Mouse (Mus musculus) right cerebral cortex, adult 18-20 months (tissue): ENCODE results near the gene Cenpx.
"Not testable (repeated sequence)": the region's sequence is repeated elsewhere in the genome, so short reads cannot be mapped to it uniquely, and the experiment has no call there.

Experiments used
- DNase-seq: peaks from one replicate; pipeline ENCODE4 v3.0.0; 2022; ENCODE audit warnings: mixed read lengths

Cenpx gene

GRCm38 (mm10) chr11:120713580-120714518 lies at the start of gene Cenpx, which contains the start of gene Lrrc45:
Gene Cenpx (minus strand): TSS chr11:120713738.
Gene Lrrc45 (plus strand): TSS chr11:120713925.
- peak; percentile 99 for DNase-seq

GRCm38 (mm10) chr11:120762672-120763041 lies 49.1 kb upstream of the Cenpx start, which contains the start of gene Hmga1b:
Gene Hmga1b (plus strand): TSS chr11:120762794.
- not testable (repeated sequence) for DNase-seq

- no peak for DNase-seq
Observed at GRCm38 (mm10) chr11:120761811-120762671, 48.5 kb upstream of the Cenpx start.

DNA sequence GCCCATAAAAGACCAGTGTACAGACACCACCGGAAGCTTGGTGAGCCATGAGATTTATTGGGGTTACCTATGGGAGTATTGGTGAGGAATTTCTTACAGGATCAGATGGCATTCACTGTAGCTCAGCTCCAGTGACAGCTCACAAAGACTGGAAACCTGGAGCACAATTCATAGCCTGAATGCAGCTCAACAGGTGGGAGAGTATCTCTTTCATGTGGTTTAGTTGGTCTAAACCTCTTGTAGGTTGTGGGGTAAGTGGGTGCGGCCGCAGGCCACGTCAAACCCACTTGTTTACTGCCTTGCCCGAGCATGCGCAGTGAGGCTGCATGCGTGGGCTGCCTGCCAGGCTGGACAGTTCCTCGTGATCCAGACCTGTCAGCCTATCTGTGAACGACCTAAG lies 46.7 kb upstream of the Cenpx start:
- no peak for DNase-seq

DNA sequence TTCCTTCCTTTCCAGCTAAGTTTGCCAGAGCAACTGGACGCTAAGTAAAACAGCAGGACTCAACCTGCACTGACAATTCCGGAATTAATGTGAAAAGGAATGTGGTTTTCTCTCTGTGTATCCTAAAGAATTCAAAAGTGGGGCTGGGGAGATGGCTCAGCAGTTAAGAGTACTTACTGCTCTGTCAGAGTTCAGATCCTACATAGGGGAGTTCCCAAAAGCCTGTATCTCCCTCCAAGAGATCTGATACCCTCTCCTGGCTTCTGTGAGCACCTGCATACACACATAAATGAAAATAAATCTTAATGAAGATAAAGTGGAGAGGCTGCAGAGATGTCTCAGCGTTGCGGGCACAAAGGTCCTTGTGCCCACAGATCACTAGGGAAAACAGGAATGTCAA lies 38.1 kb upstream of the Cenpx start:
- no peak for DNase-seq

DNA sequence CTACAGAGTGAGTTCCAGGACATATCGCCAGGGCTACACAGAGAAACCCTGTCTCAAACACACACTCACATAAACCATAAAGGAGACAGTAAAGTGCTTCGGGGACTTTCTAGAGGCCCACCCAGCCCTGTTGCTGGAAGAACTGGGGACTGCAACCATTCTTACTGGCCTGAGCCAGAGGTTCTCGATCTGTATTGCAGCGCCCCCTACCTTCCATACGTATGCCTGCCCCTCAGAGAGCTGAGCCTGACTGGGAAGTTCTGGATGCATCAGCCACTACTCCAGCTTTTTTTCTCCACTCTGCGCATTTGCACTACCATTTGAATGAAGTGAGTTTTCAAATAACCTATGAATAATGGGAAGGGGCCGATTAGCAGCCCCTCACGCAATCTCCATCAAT lies 35.9 kb upstream of the Cenpx start:
- DNase-seq = no peak

DNA sequence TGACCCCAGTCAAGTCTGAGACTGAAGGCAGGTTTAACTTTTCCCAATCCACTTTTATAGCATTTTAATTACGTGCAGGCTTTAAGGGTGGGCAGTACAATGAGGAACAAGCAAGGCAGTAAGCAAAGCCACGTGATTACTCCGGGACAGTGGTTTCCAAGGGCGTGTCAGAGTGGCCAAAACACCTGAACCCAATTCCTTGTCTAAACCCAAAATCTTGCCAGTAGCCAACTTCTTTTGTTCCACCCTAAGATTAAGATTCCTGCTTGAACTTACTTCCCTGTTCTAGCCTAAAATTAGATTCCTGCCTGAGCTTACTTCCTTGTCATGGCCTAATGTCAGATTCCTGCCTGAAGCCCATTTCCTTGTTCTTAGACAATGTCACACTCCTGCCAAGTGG lies 34.4 kb upstream of the Cenpx start:
- DNase-seq = no peak

DNA sequence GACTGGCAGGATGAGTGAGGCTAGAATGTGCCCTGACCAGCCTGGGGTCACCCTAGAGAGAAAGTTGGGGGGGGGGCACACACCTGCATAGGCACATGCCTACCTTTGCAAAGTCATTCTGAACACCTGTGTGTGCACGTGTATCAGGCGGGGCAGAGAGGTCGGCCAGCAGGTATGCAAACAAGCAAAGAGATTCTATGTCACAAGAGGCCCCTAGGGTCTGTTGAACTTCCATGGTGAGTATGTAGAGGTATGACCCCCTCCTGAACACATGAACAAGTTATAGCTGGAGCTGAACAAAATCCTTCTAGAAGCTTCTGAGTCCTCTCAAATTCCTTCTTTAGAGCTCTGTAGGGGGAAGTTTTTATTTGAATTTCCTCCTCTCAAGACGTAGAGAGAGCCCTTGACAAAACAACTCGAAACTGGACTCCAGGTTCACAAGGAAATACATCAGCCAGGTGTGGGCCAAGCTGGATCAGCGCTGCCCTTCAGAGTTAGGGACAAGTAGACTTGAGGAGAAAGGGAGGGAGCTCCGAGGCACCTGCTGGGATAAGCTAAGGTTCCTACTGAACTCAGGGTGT lies 30.7 kb upstream of the Cenpx start:
- DNase-seq = no peak

DNA sequence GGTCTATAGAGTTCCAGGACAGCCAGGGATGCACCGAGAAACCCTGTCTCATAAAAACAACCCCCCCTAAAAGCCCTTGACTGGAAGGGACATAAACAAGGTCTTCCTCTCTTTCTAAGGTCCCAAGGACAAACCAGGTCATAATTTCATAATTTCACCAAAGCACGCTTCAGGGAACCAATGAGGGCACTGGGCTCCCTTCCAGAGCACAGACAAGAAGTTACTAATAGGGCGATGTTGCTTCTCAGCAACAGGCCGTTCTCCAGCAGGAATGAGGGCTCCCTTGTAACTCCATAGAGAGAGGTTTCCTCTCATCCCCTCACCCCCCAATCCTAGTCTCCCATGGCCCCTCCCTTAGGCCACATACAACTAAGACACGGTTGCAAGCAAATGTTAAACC lies 27.4 kb upstream of the Cenpx start:
- no peak for DNase-seq

DNA sequence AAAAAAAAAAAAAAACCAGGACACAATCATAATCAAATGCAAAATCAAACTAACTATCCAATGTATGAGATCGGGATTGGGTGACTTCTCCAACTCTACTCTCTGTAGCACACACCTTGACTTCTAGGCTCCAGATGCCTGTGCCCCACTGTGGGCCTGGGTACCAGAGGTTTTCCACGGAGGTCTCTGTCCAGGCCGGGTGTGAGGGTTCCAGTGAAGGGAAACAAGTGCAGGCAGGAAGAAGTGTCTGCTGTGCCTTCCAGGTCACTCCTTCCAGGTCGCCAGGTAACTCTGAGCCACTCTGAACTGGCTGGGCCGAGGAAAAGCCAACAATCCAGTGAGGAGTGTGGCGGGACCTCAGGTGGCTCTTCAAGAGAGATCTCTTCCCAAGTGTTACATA lies 22.9 kb upstream of the Cenpx start:
- DNase-seq = no peak

DNA sequence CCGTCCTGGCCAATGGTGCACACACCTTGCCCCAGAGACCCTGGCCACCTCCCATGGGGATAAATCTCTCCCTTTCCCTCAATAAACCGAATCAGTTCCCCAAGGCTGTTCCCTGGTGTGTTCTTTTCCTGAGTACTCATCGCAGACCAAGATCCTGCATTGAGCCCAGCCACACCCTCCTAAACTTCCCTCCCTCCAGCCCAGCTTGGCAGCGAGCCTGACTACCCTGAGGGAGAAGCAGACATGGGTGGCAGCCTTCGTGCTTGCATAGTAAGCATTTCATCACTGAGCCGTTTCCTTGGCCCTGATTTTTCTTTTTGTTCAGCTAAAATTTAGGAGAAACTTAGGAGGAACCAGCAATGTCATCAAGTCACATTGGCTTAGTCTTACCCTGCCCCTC lies 20.0 kb upstream of the Cenpx start:
- no peak for DNase-seq

GRCm38 (mm10) chr11:120731858-120732680 lies 18.5 kb upstream of the Cenpx start, which contains the start of gene Cbr2:
Gene Cbr2 (minus strand): TSS chr11:120732114.
- DNase-seq = no peak

- no peak for DNase-seq
Observed at GRCm38 (mm10) chr11:120731395-120731794, 17.9 kb upstream of the Cenpx start.

GRCm38 (mm10) chr11:120730331-120730870 lies 16.9 kb upstream of the Cenpx start:
- no peak for DNase-seq

- DNase-seq = not testable (repeated sequence)
Observed at GRCm38 (mm10) chr11:120729432-120730050, 16.0 kb upstream of the Cenpx start.

- DNase-seq = no peak
Observed at GRCm38 (mm10) chr11:120728530-120729240, 15.1 kb upstream of the Cenpx start.

GRCm38 (mm10) chr11:120727564-120727963 lies 14.0 kb upstream of the Cenpx start:
- DNase-seq = no peak

- DNase-seq = peak; percentile 72
Observed at GRCm38 (mm10) chr11:120727169-120727527, 13.6 kb upstream of the Cenpx start, which contains the start of gene Dcxr. Gene Dcxr (minus strand): TSS chr11:120727281.

DNA sequence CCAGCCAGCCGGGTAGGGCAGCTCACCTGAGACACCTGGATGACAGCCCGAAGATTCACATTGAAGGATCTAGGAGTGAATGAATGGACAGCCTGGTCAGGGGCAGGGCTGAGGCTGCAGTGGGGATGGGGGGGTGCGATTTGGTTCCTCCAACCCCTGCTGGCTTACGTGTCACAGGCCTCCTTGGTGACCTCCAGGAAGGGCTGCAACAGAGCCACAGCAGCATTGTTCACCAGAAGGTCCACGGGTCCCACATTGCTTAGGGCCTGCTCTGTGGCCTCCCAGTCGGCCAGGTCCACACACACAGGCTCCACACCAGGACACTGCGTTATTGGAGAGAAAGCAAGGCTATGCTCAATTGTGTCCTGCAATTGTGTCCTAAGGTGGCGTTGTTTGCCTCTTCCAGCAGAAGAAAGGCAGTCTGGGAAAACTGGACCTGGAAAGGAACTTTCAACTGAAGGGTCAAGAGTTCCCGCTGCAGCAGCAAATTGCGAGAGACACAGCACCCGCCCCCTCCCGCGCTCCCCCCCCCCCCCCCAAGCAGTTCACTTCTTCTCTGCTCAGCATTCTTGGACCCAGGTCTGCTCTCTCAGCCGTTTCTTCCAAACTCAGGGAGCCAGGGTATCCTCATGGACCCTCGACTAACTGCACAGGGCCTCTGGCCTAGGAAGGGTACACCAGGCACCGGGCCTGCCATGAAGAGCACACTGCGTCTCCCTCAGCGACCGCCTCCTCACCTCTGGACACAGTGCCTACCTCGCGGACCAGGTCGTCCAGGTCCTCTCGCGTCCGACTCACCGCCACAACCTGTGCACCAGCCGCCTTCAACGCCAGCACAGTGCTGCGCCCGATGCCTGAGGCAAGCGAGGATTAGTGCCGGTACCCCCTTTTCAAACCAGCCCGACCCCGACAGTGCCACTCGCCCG lies 13.0 kb upstream of the Cenpx start:
- DNase-seq = no peak

DNA sequence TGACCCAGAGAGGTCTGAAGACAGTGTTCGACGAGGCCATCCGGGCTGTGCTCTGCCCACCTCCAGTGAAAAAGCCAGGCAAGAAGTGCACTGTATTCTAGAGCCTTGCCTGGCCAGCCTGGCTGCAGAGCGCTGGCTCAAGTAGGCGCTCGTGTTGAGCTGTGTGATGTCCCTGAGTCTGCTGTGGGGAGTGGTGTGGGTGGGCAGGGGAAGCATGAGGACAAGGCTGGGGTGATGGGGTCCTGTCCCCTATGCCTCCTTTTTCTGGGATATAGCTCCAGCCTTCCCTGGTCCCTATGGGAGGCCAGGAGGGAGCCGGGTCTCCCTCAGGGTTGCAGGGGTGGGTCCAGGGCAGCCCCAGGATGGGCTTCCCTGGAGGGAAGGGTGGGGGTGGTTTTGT lies 10.0 kb upstream of the Cenpx start:
- DNase-seq = no peak
